In genomic region chr13:65176472-65177091, GRCm38 (mm10) we compare ENCODE assay signal across 10 mouse cellular contexts. TPM values are rescaled to one million over a fixed set of nuclear protein-coding genes. Genes with fewer than 3 reads are reported as not detected.
DNase-seq lines count a peak whose midpoint lies in the region; ATAC-seq and TF ChIP-seq lines count a peak whose summit lies in the region.
"Had no signal": no experiment of that assay in that cellular context is flagged by ENCODE, and none has a peak within 500 bp of the region (broad histone marks: within the 10 kb centered on the region; RNA-seq: fewer than 3 reads in every experiment).

No protein-coding gene starts in this region.

- no peaks in the 10 kb centered on the region for H3K27me3 ChIP-seq in kidney, embryonic 15.5 days
- H3K27me3 ChIP-seq in hindbrain, embryonic 12.5 days, result no peaks in the 10 kb centered on the region
- no peaks in the 10 kb centered on the region for H3K27me3 ChIP-seq in midbrain, embryonic 13.5 days

- no peaks in the 10 kb centered on the region for H3K9me3 ChIP-seq in kidney, embryonic 15.5 days (replicated peaks)
- no peaks in the 10 kb centered on the region for H3K9me3 ChIP-seq in ES-E14 (ENCODE audit: control insufficient read depth, insufficient read depth, low read depth, low read length)
- 0 out of 2 replicates have a peak, but pooled peaks cover 3% of the 10 kb centered on the region for H3K9me3 ChIP-seq in hindbrain, embryonic 12.5 days (replicated peaks)
- peaks cover 4% of the 10 kb centered on the region; the same call in 1 of the 2 replicates for H3K9me3 ChIP-seq in midbrain, embryonic 13.5 days
- H3K9me3 ChIP-seq: heart, embryonic 10.5 days had no signal

- no peak for DNase-seq in kidney, postnatal 36 days
- DNase-seq in ES-E14 (ENCODE audit: low read depth, low spot score), result no peak
- no peak for DNase-seq in urinary bladder, postnatal 10 days (ENCODE audit: low spot score)
- no peak for DNase-seq in cerebellum, adult 18-20 months
- DNase-seq in ovary, postnatal 36 days (ENCODE audit: low spot score), result no peak

- H3K36me3 ChIP-seq in kidney, embryonic 15.5 days, result no peaks in the 10 kb centered on the region
- H3K36me3 ChIP-seq in ES-E14 (ENCODE audit: control insufficient read depth, insufficient read depth, low read length, poor library complexity, severe bottlenecking), result no peaks in the 10 kb centered on the region
- H3K36me3 ChIP-seq in hindbrain, embryonic 12.5 days, result no peaks in the 10 kb centered on the region
- no peaks in the 10 kb centered on the region for H3K36me3 ChIP-seq in midbrain, embryonic 13.5 days
- H3K36me3 ChIP-seq: heart, embryonic 10.5 days had no signal

- H3K4me3 ChIP-seq in kidney, embryonic 15.5 days (replicated peaks), result no peak overlapping the region
- peak overlapping the region; percentile 37 to 71; a peak in 3 of 4 replicates for H3K4me3 ChIP-seq in ES-E14 (ENCODE audit: insufficient read depth in 1 of 2, low read depth in 1 of 2, low read length in 2 of 2, poor library complexity in 1 of 2, severe bottlenecking in 1 of 2)
- no peak overlapping the region for H3K4me3 ChIP-seq in hindbrain, embryonic 12.5 days
- no peak overlapping the region for H3K4me3 ChIP-seq in midbrain, embryonic 13.5 days (replicated peaks)

- no peak overlapping the region for H3K4me2 ChIP-seq in kidney, embryonic 15.5 days
- H3K4me2 ChIP-seq in hindbrain, embryonic 12.5 days (replicated peaks), result no peak overlapping the region
- H3K4me2 ChIP-seq in midbrain, embryonic 13.5 days (replicated peaks), result no peak overlapping the region; the same call in 1 of the 2 replicates

- no peak overlapping the region for H3K9ac ChIP-seq in kidney, embryonic 15.5 days
- H3K9ac ChIP-seq in ES-E14 (ENCODE audit: insufficient read depth, low read depth, low read length, poor library complexity, severe bottlenecking), result no peak overlapping the region; the same call in 1 of the 2 replicates
- no peak overlapping the region for H3K9ac ChIP-seq in hindbrain, embryonic 12.5 days
- H3K9ac ChIP-seq in midbrain, embryonic 13.5 days (replicated peaks), result no peak overlapping the region

- no peak overlapping the region for H3K27ac ChIP-seq in kidney, embryonic 15.5 days
- H3K27ac ChIP-seq in ES-E14 (ENCODE audit: insufficient read depth, low read depth, low read length, poor library complexity, severe bottlenecking), result no peak overlapping the region
- no peak overlapping the region for H3K27ac ChIP-seq in hindbrain, embryonic 12.5 days
- H3K27ac ChIP-seq in midbrain, embryonic 13.5 days, result no peak overlapping the region
- H3K27ac ChIP-seq: heart, embryonic 10.5 days had no signal

- WGBS in kidney, embryonic 15.5 days, result 60% methylated on average over 15 of the region's 15 CpGs
- 55% methylated on average over 15 of the region's 15 CpGs for WGBS in hindbrain, embryonic 12.5 days
- 64% methylated on average over 15 of the region's 15 CpGs for WGBS in midbrain, embryonic 13.5 days

- peaks cover 5% of the 10 kb centered on the region; the same call in 1 of the 2 replicates for H3K4me1 ChIP-seq in kidney, embryonic 15.5 days
- peaks cover 0 to 4% of the 10 kb centered on the region in 2 experiments; a peak in 1 of 4 replicates for H3K4me1 ChIP-seq in ES-E14 (ENCODE audit: control insufficient read depth in 2 of 2, insufficient read depth in 2 of 2, low read length in 2 of 2, poor library complexity in 1 of 2)
- H3K4me1 ChIP-seq in hindbrain, embryonic 12.5 days, result no peaks in the 10 kb centered on the region
- no peaks in the 10 kb centered on the region for H3K4me1 ChIP-seq in midbrain, embryonic 13.5 days (replicated peaks)
- H3K4me1 ChIP-seq: heart, embryonic 10.5 days had no signal

- in situ Hi-C loops in ES-E14 (cut with MboI; ENCODE audit: low sequenced_read_pairs in 2 of 2, unreplicated experiment in 2 of 2), result no loop called here

- ATAC-seq in kidney, embryonic 15.5 days (replicated peaks; ENCODE audit: low FRiP score), result peak; percentile 43
- peak; percentile 40 for ATAC-seq in hindbrain, embryonic 12.5 days (ENCODE audit: low FRiP score)
- ATAC-seq in midbrain, embryonic 13.5 days, result peak; percentile 79

TF ChIP-seq in ES-E14, 5 proteins besides CTCF, POLR2A, EP300 and RAD21:
- TF ChIP-seq HCFC1 (IDR thresholded peaks at IDR 0.05; ENCODE audit: borderline replicate concordance, insufficient read depth, low read length) (no peak), ZC3H11A (IDR thresholded peaks at IDR 0.05; ENCODE audit: borderline replicate concordance, low read depth, low read length) (no peak), MAFK (IDR thresholded peaks at IDR 0.05; ENCODE audit: insufficient read depth, low read depth, low read length) (no peak), ZNF384 (IDR thresholded peaks at IDR 0.05; ENCODE audit: low read depth, low read length) (no peak), CHD2 (IDR thresholded peaks at IDR 0.05; ENCODE audit: low read depth, low read length) (no peak)

RNA-seq across cellular contexts. Expression of gene Olfr466, which starts 26.5 kb away (rescaled TPM):
- polyA plus RNA-seq in kidney, embryonic 15.5 days (2015; fragmentation: Nextera tagmentation; extraction: Ambion mirVana), result not detected in 2 replicates
- total RNA-seq in ES-E14 (2012; rRNA removed), result not detected in 2 replicates
- not detected in 2 replicates for polyA plus RNA-seq in hindbrain, embryonic 12.5 days (2016; fragmentation: Nextera tagmentation; extraction: Ambion mirVana)
- not detected in 2 replicates for polyA plus RNA-seq in midbrain, embryonic 13.5 days (2015; fragmentation: Nextera tagmentation; extraction: Ambion mirVana)
- polyA plus RNA-seq: heart, embryonic 10.5 days; stomach, embryonic 16.5 days had no signal

RNA-seq across cellular contexts. Expression of gene Nlrp4f, which starts 29.2 kb away (rescaled TPM):
- polyA plus RNA-seq in kidney, embryonic 15.5 days (2015; fragmentation: Nextera tagmentation; extraction: Ambion mirVana), result not detected in 2 replicates
- 1.1 and 4.6 TPM in 2 replicates for total RNA-seq in ES-E14 (2012; rRNA removed)
- polyA plus RNA-seq in hindbrain, embryonic 12.5 days (2016; fragmentation: Nextera tagmentation; extraction: Ambion mirVana), result 0.39 TPM in 1 of 2 replicates, not detected in the other
- polyA plus RNA-seq in midbrain, embryonic 13.5 days (2015; fragmentation: Nextera tagmentation; extraction: Ambion mirVana), result not detected in 2 replicates
- polyA plus RNA-seq: heart, embryonic 10.5 days; stomach, embryonic 16.5 days had no signal

RNA-seq across cellular contexts. Expression of gene Olfr465-ps1, which starts 38.7 kb away (rescaled TPM):
- not detected in 2 replicates for polyA plus RNA-seq in kidney, embryonic 15.5 days (2015; fragmentation: Nextera tagmentation; extraction: Ambion mirVana)
- total RNA-seq in ES-E14 (2012; rRNA removed), result not detected in 2 replicates
- not detected in 2 replicates for polyA plus RNA-seq in hindbrain, embryonic 12.5 days (2016; fragmentation: Nextera tagmentation; extraction: Ambion mirVana)
- polyA plus RNA-seq in midbrain, embryonic 13.5 days (2015; fragmentation: Nextera tagmentation; extraction: Ambion mirVana), result not detected in 2 replicates
- polyA plus RNA-seq: heart, embryonic 10.5 days; stomach, embryonic 16.5 days had no signal

Comparison
In these comparisons a context has a peak if more than half of its experiments do, and no peak if none do; other contexts are left out.
1. H3K4me3 ChIP-seq: peak in ES-E14 (2 of 2); none in kidney, embryonic 15.5 days (single experiment), hindbrain, embryonic 12.5 days (single experiment) and midbrain, embryonic 13.5 days (single experiment).
2. Peak in every context shown above with its lines, with median percentiles within 50 percentile points of each other: ATAC-seq.